Mouse (Mus musculus) hindbrain, postnatal 0 days (tissue): Measurements from ENCODE around the gene Ergic1. TPM values are rescaled to one million over a fixed set of nuclear protein-coding genes. Genes with fewer than 3 reads are reported as not detected.

ENCODE experiments used
- ATAC-seq: fragments of 200-750 bp; cut with Nextera tagmentation; 2 replicates; pipeline ENCODE4 v1.8.0; 2017; ENCODE audit warnings: mild to moderate bottlenecking, moderate TSS enrichment, moderate library complexity
- DNase-seq: peaks from one replicate; pipeline ENCODE4 v3.0.0-alpha.2; 2015; ENCODE audit warnings: low spot score
- H3K27ac ChIP-seq: fragments of 300-500 bp; sonication (generic); 2 replicates; pipeline ENCODE4 v1.5.1; 2014; ENCODE audit warnings: mild to moderate bottlenecking
- H3K27me3 ChIP-seq: fragments of 300-500 bp; sonication (generic); 2 replicates; pipeline ENCODE4 v1.6.1; 2014; ENCODE audit warnings: low read length, mixed read lengths; ENCODE audit not compliant: insufficient read depth
- H3K36me3 ChIP-seq: fragments of 300-500 bp; sonication (generic); 2 replicates; pipeline ENCODE4 v1.6.1; 2014; ENCODE audit warnings: low read length, mixed read lengths; ENCODE audit not compliant: insufficient read depth
- H3K4me1 ChIP-seq: fragments of 300-500 bp; sonication (generic); 2 replicates; pipeline ENCODE4 v1.6.1; 2014; ENCODE audit warnings: antibody characterized with exemption, low read length, mixed read lengths; ENCODE audit not compliant: insufficient read depth
- H3K4me2 ChIP-seq: fragments of 300-500 bp; sonication (generic); 2 replicates; pipeline ENCODE4 v1.6.1; 2014; ENCODE audit warnings: low read depth, mild to moderate bottlenecking, low read length, moderate library complexity, mixed read lengths
- H3K4me3 ChIP-seq: fragments of 300-500 bp; sonication (generic); 2 replicates; pipeline ENCODE4 v1.5.1; 2014; ENCODE audit warnings: low read length
- H3K9ac ChIP-seq: fragments of 300-500 bp; sonication (generic); replicated peaks from 2 replicates; pipeline ENCODE4 v1.6.1; 2014; ENCODE audit warnings: mild to moderate bottlenecking, low read length, moderate library complexity, mixed read lengths
- H3K9me3 ChIP-seq: fragments of 300-500 bp; sonication (generic); 2 replicates; pipeline ENCODE4 v1.6.1; 2016; ENCODE audit warnings: low read length, mixed read lengths
- CTCF ChIP-seq: IDR thresholded peaks from 2 replicates; pipeline ENCODE4 v1.5.1; 2016; ENCODE audit warnings: antibody characterized with exemption, control low read depth, low read depth
- WGBS: fragments of 180-500 bp; shearing (Covaris S2); extraction: QIAGEN DNeasy Blood & Tissue Kit; methylation state at CpG from one replicate; pipeline ENCODE4 v1.1.7; 2014; 5-methylcytosine and 5-hydroxymethylcytosine counted together
- polyA plus RNA-seq: library from polyadenylated mRNA; unstranded; fragments of >200 nt; fragmentation: Nextera tagmentation; extraction: Ambion mirVana; gene quantifications from 2 replicates; pipeline ENCODE4 v1.2.1, GENCODE M21; 2015
- total RNA-seq: library from RNA; depleted of rRNA; stranded (reverse); fragments of >200 nt; gene quantifications from 2 replicates; pipeline ENCODE4 v1.2.3, GENCODE M21; 2014

Gene Ergic1
- total and polyA plus RNA-seq, 2 experiments from 2014 or later: 93.5 to 250 TPM

GRCm38 (mm10) chr17:26601926-26602325, 40.6 kb downstream of the Ergic1 start:
- peak overlapping the region; percentile 52 for H3K27ac ChIP-seq
- H3K4me1 ChIP-seq: peaks cover 15% of the 10 kb centered on the region
- no peaks in the 10 kb centered on the region for H3K36me3 ChIP-seq
- TF ChIP-seq CTCF: no peak
- H3K4me2 ChIP-seq: no peak overlapping the region
- ATAC-seq (no peak), DNase-seq (no peak)
- WGBS: 56% methylated on average over 6 of the region's 6 CpGs
- H3K27me3 ChIP-seq: no peaks in the 10 kb centered on the region
- no peak overlapping the region for H3K9ac ChIP-seq
- no peak overlapping the region for H3K4me3 ChIP-seq
- H3K9me3 ChIP-seq: no peaks in the 10 kb centered on the region

GRCm38 (mm10) chr17:26602371-26602885, 41.1 kb downstream of the Ergic1 start:
- Histone ChIP-seq H3K36me3 (no peaks in the 10 kb centered on the region), H3K9me3 (no peaks in the 10 kb centered on the region), H3K27ac (peak overlapping the region; percentile 52), H3K27me3 (no peaks in the 10 kb centered on the region), H3K4me3 (no peak overlapping the region), H3K9ac (no peak overlapping the region), H3K4me2 (no peak overlapping the region), H3K4me1 (peaks cover 12% of the 10 kb centered on the region)
- no peak for TF ChIP-seq CTCF
- ATAC-seq (no peak), DNase-seq (peak; percentile 34)
- WGBS: 55% methylated on average over 12 of the region's 12 CpGs

- WGBS: 62% methylated on average over 8 of the region's 8 CpGs
- ATAC-seq: no peak
- no peak overlapping the region for H3K9ac ChIP-seq
Observed at GRCm38 (mm10) chr17:26603311-26603710, 42.0 kb downstream of the Ergic1 start.

GRCm38 (mm10) chr17:26605636-26606035, 44.3 kb downstream of the Ergic1 start:
- Histone ChIP-seq H3K9ac (no peak overlapping the region), H3K4me3 (no peak overlapping the region), H3K4me2 (no peak overlapping the region), H3K27me3 (no peaks in the 10 kb centered on the region), H3K9me3 (no peaks in the 10 kb centered on the region), H3K36me3 (0 out of 2 replicates have a peak, but pooled peaks cover 13% of the 10 kb centered on the region), H3K27ac (no peak overlapping the region), H3K4me1 (peaks cover 12% of the 10 kb centered on the region)
- 86% methylated on average over 4 of the region's 4 CpGs for WGBS
- ATAC-seq: no peak
- TF ChIP-seq CTCF: no peak
- no peak for DNase-seq

More at GRCm38 (mm10) chr17:26603311-26603710, 42.0 kb downstream of the Ergic1 start:
- no peak overlapping the region for H3K4me3 ChIP-seq
- H3K4me2 ChIP-seq: no peak overlapping the region
- DNase-seq: no peak
- H3K9me3 ChIP-seq: no peaks in the 10 kb centered on the region
- 0 out of 2 replicates have a peak, but pooled peaks cover 2% of the 10 kb centered on the region for H3K36me3 ChIP-seq
- H3K4me1 ChIP-seq: peaks cover 12% of the 10 kb centered on the region
- H3K27ac ChIP-seq: peak overlapping the region; percentile 52
- TF ChIP-seq CTCF: no peak
- no peaks in the 10 kb centered on the region for H3K27me3 ChIP-seq

- no peak overlapping the region for H3K4me3 ChIP-seq
- no peaks in the 10 kb centered on the region for H3K27me3 ChIP-seq
- H3K36me3 ChIP-seq: 0 out of 2 replicates have a peak, but pooled peaks cover 13% of the 10 kb centered on the region
- H3K9me3 ChIP-seq: no peaks in the 10 kb centered on the region
- no peak for TF ChIP-seq CTCF
- peaks cover 8% of the 10 kb centered on the region for H3K4me1 ChIP-seq
- 91% methylated on average over 2 of the region's 2 CpGs for WGBS
- no peak overlapping the region for H3K9ac ChIP-seq
- no peak for DNase-seq
- H3K4me2 ChIP-seq: no peak overlapping the region
- ATAC-seq: no peak
- H3K27ac ChIP-seq: no peak overlapping the region
Observed at GRCm38 (mm10) chr17:26606516-26606915, 45.2 kb downstream of the Ergic1 start.

- TF ChIP-seq CTCF: no peak
- H3K4me1 ChIP-seq: no peaks in the 10 kb centered on the region
- no peaks in the 10 kb centered on the region for H3K9me3 ChIP-seq
- no peak overlapping the region for H3K4me3 ChIP-seq
- H3K36me3 ChIP-seq: 0 out of 2 replicates have a peak, but pooled peaks cover 16% of the 10 kb centered on the region
- no peak overlapping the region for H3K4me2 ChIP-seq
- ATAC-seq (no peak), DNase-seq (no peak)
- 88% methylated on average over 3 of the region's 3 CpGs for WGBS
- no peak overlapping the region for H3K9ac ChIP-seq
- H3K27me3 ChIP-seq: no peaks in the 10 kb centered on the region
- H3K27ac ChIP-seq: no peak overlapping the region
Observed at GRCm38 (mm10) chr17:26608348-26608747, 47.1 kb downstream of the Ergic1 start.

GRCm38 (mm10) chr17:26608877-26609276, 47.6 kb downstream of the Ergic1 start:
- 0 out of 2 replicates have a peak, but pooled peaks cover 17% of the 10 kb centered on the region for H3K36me3 ChIP-seq
- no peaks in the 10 kb centered on the region for H3K27me3 ChIP-seq
- DNase-seq: no peak

More at GRCm38 (mm10) chr17:26608877-26609276, 47.6 kb downstream of the Ergic1 start:
- no peak for TF ChIP-seq CTCF
- no peaks in the 10 kb centered on the region for H3K4me1 ChIP-seq
- H3K9ac ChIP-seq: no peak overlapping the region
- WGBS: over 99% methylated on average over 8 of the region's 8 CpGs
- H3K9me3 ChIP-seq: no peaks in the 10 kb centered on the region
- H3K4me2 ChIP-seq: no peak overlapping the region
- H3K27ac ChIP-seq: no peak overlapping the region
- ATAC-seq: no peak
- H3K4me3 ChIP-seq: no peak overlapping the region
